Mouse (Mus musculus) heart, embryonic 15.5 days (tissue): ENCODE data around the gene Gins1. TPM values are rescaled to one million over a fixed set of nuclear protein-coding genes. Genes with fewer than 3 reads are reported as not detected.

Source experiments
- ATAC-seq: fragments of 200-750 bp; cut with Nextera tagmentation; replicated peaks from 2 replicates; pipeline ENCODE4 v1.8.0; 2017; ENCODE audit warnings: low read depth, moderate TSS enrichment; ENCODE audit not compliant: insufficient number of reproducible peaks, insufficient read depth, low FRiP score
- H3K27ac ChIP-seq: fragments of 300-500 bp; sonication (generic); 2 replicates; pipeline ENCODE4 v1.5.1; 2015; ENCODE audit warnings: mild to moderate bottlenecking, inconsistent platforms
- H3K27me3 ChIP-seq: fragments of 300-500 bp; sonication (generic); 2 replicates; pipeline ENCODE4 v1.6.1; 2015; ENCODE audit warnings: inconsistent platforms
- H3K36me3 ChIP-seq: fragments of 300-500 bp; sonication (generic); 2 replicates; pipeline ENCODE4 v1.6.1; 2015; ENCODE audit warnings: mild to moderate bottlenecking, inconsistent platforms
- H3K4me1 ChIP-seq: fragments of 300-500 bp; sonication (generic); replicated peaks from 2 replicates; pipeline ENCODE4 v1.6.1; 2015; ENCODE audit warnings: inconsistent platforms
- H3K4me2 ChIP-seq: fragments of 300-500 bp; sonication (generic); 2 replicates; pipeline ENCODE4 v1.6.1; 2015; ENCODE audit warnings: inconsistent platforms, mild to moderate bottlenecking, moderate library complexity
- H3K4me3 ChIP-seq: fragments of 300-500 bp; sonication (generic); 2 replicates; pipeline ENCODE4 v1.5.1; 2015; ENCODE audit warnings: mild to moderate bottlenecking, inconsistent platforms
- H3K9ac ChIP-seq: fragments of 300-500 bp; sonication (generic); 2 replicates; pipeline ENCODE4 v1.6.1; 2015; ENCODE audit warnings: mild to moderate bottlenecking, inconsistent platforms
- H3K9me3 ChIP-seq: fragments of 300-500 bp; sonication (generic); replicated peaks from 2 replicates; pipeline ENCODE4 v1.6.1; 2016; ENCODE audit warnings: inconsistent platforms
- WGBS: fragments of 180-500 bp; shearing (Covaris S2); methylation state at CpG from one replicate; pipeline ENCODE4 v1.1.7; 2015; ENCODE audit warnings: mixed read lengths; 5-methylcytosine and 5-hydroxymethylcytosine counted together
- polyA plus RNA-seq: library from polyadenylated mRNA; unstranded; fragments of >200 nt; fragmentation: Nextera tagmentation; extraction: Ambion mirVana; gene quantifications from 2 replicates; pipeline ENCODE4 v1.2.1, GENCODE M21; 2015

Gins1 gene
- polyA plus RNA-seq, 1 experiment from 2014 or later, result 21.8 TPM

- no peaks in the 10 kb centered on the region for H3K36me3 ChIP-seq
These were observed 59.4 kb downstream of the Gins1 start for GRCm38 (mm10) chr2:150964641-150965040.

GRCm38 (mm10) chr2:150965951-150966350 lies 60.8 kb downstream of the Gins1 start:
- Histone ChIP-seq H3K4me2 (no peak overlapping the region), H3K4me3 (no peak overlapping the region), H3K9ac (no peak overlapping the region), H3K27ac (no peak overlapping the region), H3K4me1 (no peaks in the 10 kb centered on the region), H3K36me3 (no peaks in the 10 kb centered on the region), H3K9me3 (no peaks in the 10 kb centered on the region), H3K27me3 (no peaks in the 10 kb centered on the region)
- WGBS, result 88% methylated on average over 10 of the region's 10 CpGs
- no peak for ATAC-seq

More at GRCm38 (mm10) chr2:150964641-150965040, 59.4 kb downstream of the Gins1 start:
- H3K27me3 ChIP-seq, result no peaks in the 10 kb centered on the region
- H3K9me3 ChIP-seq, result no peaks in the 10 kb centered on the region
- H3K27ac ChIP-seq, result no peak overlapping the region
- no peaks in the 10 kb centered on the region for H3K4me1 ChIP-seq
- no peak for ATAC-seq
- H3K4me2 ChIP-seq, result no peak overlapping the region
- no peak overlapping the region for H3K9ac ChIP-seq
- 87% methylated on average over 3 of the region's 3 CpGs for WGBS
- H3K4me3 ChIP-seq, result no peak overlapping the region

GRCm38 (mm10) chr2:150967491-150967890 lies 62.3 kb downstream of the Gins1 start:
- no peaks in the 10 kb centered on the region for H3K36me3 ChIP-seq
- no peak for ATAC-seq
- no peaks in the 10 kb centered on the region for H3K27me3 ChIP-seq
- H3K9ac ChIP-seq, result no peak overlapping the region
- H3K9me3 ChIP-seq, result no peaks in the 10 kb centered on the region
- H3K4me1 ChIP-seq, result no peaks in the 10 kb centered on the region
- no peak overlapping the region for H3K27ac ChIP-seq
- no peak overlapping the region for H3K4me3 ChIP-seq
- 93% methylated on average over 2 of the region's 2 CpGs for WGBS
- no peak overlapping the region for H3K4me2 ChIP-seq

GRCm38 (mm10) chr2:150969231-150969630 lies 64.0 kb downstream of the Gins1 start:
- no peak for ATAC-seq
- Histone ChIP-seq H3K4me1 (no peaks in the 10 kb centered on the region), H3K4me2 (no peak overlapping the region), H3K27ac (no peak overlapping the region), H3K36me3 (no peaks in the 10 kb centered on the region), H3K27me3 (no peaks in the 10 kb centered on the region), H3K4me3 (no peak overlapping the region), H3K9ac (no peak overlapping the region), H3K9me3 (no peaks in the 10 kb centered on the region)
- 79% methylated on average over 2 of the region's 2 CpGs for WGBS

- Histone ChIP-seq H3K4me2 (no peak overlapping the region), H3K4me3 (no peak overlapping the region), H3K9ac (no peak overlapping the region), H3K4me1 (no peaks in the 10 kb centered on the region), H3K27me3 (no peaks in the 10 kb centered on the region), H3K36me3 (no peaks in the 10 kb centered on the region), H3K27ac (no peak overlapping the region), H3K9me3 (no peaks in the 10 kb centered on the region)
- 87% methylated on average over 7 of the region's 7 CpGs for WGBS
- no peak for ATAC-seq
These were observed 66.7 kb downstream of the Gins1 start for GRCm38 (mm10) chr2:150971856-150972255.

- ATAC-seq, result no peak
These were observed 67.5 kb downstream of the Gins1 start for GRCm38 (mm10) chr2:150972681-150973080.

GRCm38 (mm10) chr2:150973401-150974115 lies 68.4 kb downstream of the Gins1 start:
- ATAC-seq, result no peak
- WGBS, result 81% methylated on average over 8 of the region's 8 CpGs
- H3K4me3 ChIP-seq, result no peak overlapping the region
- no peak overlapping the region for H3K4me2 ChIP-seq
- H3K9me3 ChIP-seq, result no peaks in the 10 kb centered on the region
- H3K36me3 ChIP-seq, result no peaks in the 10 kb centered on the region
- H3K27me3 ChIP-seq, result no peaks in the 10 kb centered on the region
- no peaks in the 10 kb centered on the region for H3K4me1 ChIP-seq
- no peak overlapping the region for H3K27ac ChIP-seq
- no peak overlapping the region for H3K9ac ChIP-seq

More at GRCm38 (mm10) chr2:150972681-150973080, 67.5 kb downstream of the Gins1 start:
- Histone ChIP-seq H3K4me1 (no peaks in the 10 kb centered on the region), H3K4me3 (no peak overlapping the region), H3K4me2 (no peak overlapping the region), H3K9ac (no peak overlapping the region), H3K27ac (no peak overlapping the region), H3K27me3 (no peaks in the 10 kb centered on the region), H3K9me3 (no peaks in the 10 kb centered on the region), H3K36me3 (no peaks in the 10 kb centered on the region)
- WGBS, result 97% methylated on average over 3 of the region's 3 CpGs

- Histone ChIP-seq H3K27me3 (no peaks in the 10 kb centered on the region), H3K9me3 (no peaks in the 10 kb centered on the region), H3K27ac (no peak overlapping the region), H3K4me1 (peaks cover 2% of the 10 kb centered on the region; the same call in 1 of the 2 replicates), H3K9ac (no peak overlapping the region), H3K36me3 (no peaks in the 10 kb centered on the region), H3K4me3 (no peak overlapping the region), H3K4me2 (no peak overlapping the region)
- ATAC-seq, result no peak
- 79% methylated on average over 5 of the region's 5 CpGs for WGBS
These were observed 71.7 kb downstream of the Gins1 start for GRCm38 (mm10) chr2:150976871-150977270.

GRCm38 (mm10) chr2:150977676-150978075 lies 72.5 kb downstream of the Gins1 start:
- 89% methylated on average over 6 of the region's 6 CpGs for WGBS
- H3K4me3 ChIP-seq, result no peak overlapping the region
- H3K9me3 ChIP-seq, result no peaks in the 10 kb centered on the region
- peaks cover 2% of the 10 kb centered on the region; the same call in 1 of the 2 replicates for H3K4me1 ChIP-seq
- no peaks in the 10 kb centered on the region for H3K27me3 ChIP-seq
- no peak overlapping the region for H3K4me2 ChIP-seq
- no peak for ATAC-seq
- H3K9ac ChIP-seq, result no peak overlapping the region
- H3K27ac ChIP-seq, result no peak overlapping the region
- H3K36me3 ChIP-seq, result no peaks in the 10 kb centered on the region

GRCm38 (mm10) chr2:150978791-150979190 lies 73.6 kb downstream of the Gins1 start:
- ATAC-seq, result no peak
- no peak overlapping the region for H3K4me3 ChIP-seq
- no peaks in the 10 kb centered on the region for H3K27me3 ChIP-seq
- no peak overlapping the region for H3K9ac ChIP-seq
- no peaks in the 10 kb centered on the region for H3K9me3 ChIP-seq
- H3K4me2 ChIP-seq, result no peak overlapping the region
- H3K27ac ChIP-seq, result no peak overlapping the region
- H3K4me1 ChIP-seq, result peaks cover 2% of the 10 kb centered on the region; the same call in 1 of the 2 replicates
- H3K36me3 ChIP-seq, result no peaks in the 10 kb centered on the region
- 68% methylated on average over 3 of the region's 3 CpGs for WGBS

GRCm38 (mm10) chr2:150979861-150980620 lies 74.8 kb downstream of the Gins1 start:
- no peak overlapping the region for H3K4me3 ChIP-seq
- no peak; the same call in 1 of the 2 replicates for ATAC-seq
- H3K4me1 ChIP-seq, result peaks cover 2% of the 10 kb centered on the region; the same call in 1 of the 2 replicates
- no peaks in the 10 kb centered on the region for H3K27me3 ChIP-seq
- no peak overlapping the region for H3K27ac ChIP-seq
- no peaks in the 10 kb centered on the region for H3K36me3 ChIP-seq
- H3K9me3 ChIP-seq, result no peaks in the 10 kb centered on the region
- WGBS, result 82% methylated on average over 14 of the region's 14 CpGs
- H3K9ac ChIP-seq, result no peak overlapping the region
- no peak overlapping the region for H3K4me2 ChIP-seq
